Mouse (Mus musculus) hindbrain, embryonic 12.5 days (tissue): ENCODE measurements around the gene Grid2. TPM values are rescaled to one million over a fixed set of nuclear protein-coding genes. Genes with fewer than 3 reads are reported as not detected.
A peak's percentile ranks its signal among the peaks of the same experiment; 100 is the strongest.

Source experiments
- ATAC-seq: fragments of 200-750 bp; cut with Nextera tagmentation; 2 replicates; pipeline ENCODE4 v1.8.0; 2017; ENCODE audit warnings: moderate TSS enrichment; ENCODE audit not compliant: low FRiP score
- H3K27ac ChIP-seq: fragments of 300-500 bp; sonication (generic); 2 replicates; pipeline ENCODE4 v1.5.1; 2016; ENCODE audit warnings: mild to moderate bottlenecking
- H3K27me3 ChIP-seq: fragments of 300-500 bp; sonication (generic); 2 replicates; pipeline ENCODE4 v1.6.1; 2016; ENCODE audit warnings: mild to moderate bottlenecking
- H3K36me3 ChIP-seq: fragments of 300-500 bp; sonication (generic); 2 replicates; pipeline ENCODE4 v1.6.1; 2016; ENCODE audit warnings: mild to moderate bottlenecking
- H3K4me1 ChIP-seq: fragments of 300-500 bp; sonication (generic); 2 replicates; pipeline ENCODE4 v1.6.1; 2016
- H3K4me2 ChIP-seq: fragments of 300-500 bp; sonication (generic); replicated peaks from 2 replicates; pipeline ENCODE4 v1.6.1; 2016; ENCODE audit warnings: mild to moderate bottlenecking
- H3K4me3 ChIP-seq: fragments of 300-500 bp; sonication (generic); 2 replicates; pipeline ENCODE4 v1.5.1; 2016; ENCODE audit warnings: mild to moderate bottlenecking
- H3K9ac ChIP-seq: fragments of 300-500 bp; sonication (generic); 2 replicates; pipeline ENCODE4 v1.6.1; 2016; ENCODE audit warnings: mild to moderate bottlenecking, moderate library complexity
- H3K9me3 ChIP-seq: fragments of 300-500 bp; sonication (generic); replicated peaks from 2 replicates; pipeline ENCODE4 v1.6.1; 2016; ENCODE audit warnings: mild to moderate bottlenecking
- WGBS: fragments of 180-500 bp; shearing (Covaris S2); methylation state at CpG from one replicate; pipeline ENCODE4 v1.1.7; 2016; 5-methylcytosine and 5-hydroxymethylcytosine counted together
- polyA plus RNA-seq: library from polyadenylated mRNA; unstranded; fragments of >200 nt; fragmentation: Nextera tagmentation; extraction: Ambion mirVana; gene quantifications from 2 replicates; pipeline ENCODE4 v1.2.1, GENCODE M21; 2016

Gene Grid2
- polyA plus RNA-seq, 1 experiment from 2014 or later = 8.1 TPM

DNA sequence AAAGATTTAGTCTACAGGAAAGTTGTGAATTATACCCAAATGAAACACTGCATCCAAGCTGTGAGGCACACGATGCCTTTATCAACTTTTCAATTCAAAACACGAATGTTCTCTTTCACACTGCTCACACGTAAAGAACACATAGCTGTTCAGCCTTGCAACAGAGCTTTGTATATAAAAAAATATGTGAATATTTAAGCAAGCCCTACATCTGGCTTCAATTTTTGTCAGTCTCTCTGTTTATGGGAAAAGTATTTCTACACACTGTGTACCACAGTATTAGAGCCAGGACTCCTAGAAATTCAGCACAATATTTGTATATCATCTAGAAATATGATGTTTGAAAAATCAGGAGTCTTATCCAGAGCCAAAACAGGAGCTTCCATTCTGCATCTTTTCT lies 1195.1 kb downstream of the Grid2 start:
- H3K27me3 ChIP-seq = no peaks in the 10 kb centered on the region
- no peak for ATAC-seq
- no peak overlapping the region for H3K4me3 ChIP-seq
- H3K4me2 ChIP-seq = no peak overlapping the region
- WGBS = 88% methylated on average over 3 of the region's 3 CpGs
- no peaks in the 10 kb centered on the region for H3K9me3 ChIP-seq
- H3K36me3 ChIP-seq = no peaks in the 10 kb centered on the region
- 0 out of 2 replicates have a peak, but pooled peaks cover 5% of the 10 kb centered on the region for H3K4me1 ChIP-seq
- no peak overlapping the region for H3K9ac ChIP-seq
- no peak overlapping the region for H3K27ac ChIP-seq

DNA sequence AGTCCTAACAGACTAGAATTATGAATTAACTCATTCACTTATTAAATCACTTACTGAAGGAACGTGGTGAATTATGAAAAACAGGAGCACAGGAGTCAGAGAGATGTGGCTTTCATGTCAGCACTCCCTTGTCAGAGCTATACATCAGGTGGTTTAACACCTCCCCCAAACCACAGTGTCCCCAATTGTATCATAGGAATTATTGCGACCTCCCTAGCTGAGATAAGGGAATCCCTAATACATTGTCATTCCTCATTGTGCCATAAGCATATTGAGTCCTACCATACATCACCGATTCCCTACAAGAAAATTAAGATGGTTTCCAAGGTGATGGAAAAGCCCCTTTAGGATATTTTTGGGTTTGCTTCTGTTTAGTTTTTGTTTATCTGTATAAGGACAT lies 1224.2 kb downstream of the Grid2 start:
- no peaks in the 10 kb centered on the region for H3K36me3 ChIP-seq
- WGBS = 74% methylated on average over 3 of the region's 3 CpGs
- H3K9me3 ChIP-seq = no peaks in the 10 kb centered on the region
- no peak overlapping the region for H3K27ac ChIP-seq
- no peak overlapping the region for H3K4me2 ChIP-seq
- ATAC-seq = no peak
- no peak overlapping the region for H3K4me3 ChIP-seq
- no peaks in the 10 kb centered on the region for H3K27me3 ChIP-seq
- no peak overlapping the region for H3K9ac ChIP-seq
- no peaks in the 10 kb centered on the region for H3K4me1 ChIP-seq

DNA sequence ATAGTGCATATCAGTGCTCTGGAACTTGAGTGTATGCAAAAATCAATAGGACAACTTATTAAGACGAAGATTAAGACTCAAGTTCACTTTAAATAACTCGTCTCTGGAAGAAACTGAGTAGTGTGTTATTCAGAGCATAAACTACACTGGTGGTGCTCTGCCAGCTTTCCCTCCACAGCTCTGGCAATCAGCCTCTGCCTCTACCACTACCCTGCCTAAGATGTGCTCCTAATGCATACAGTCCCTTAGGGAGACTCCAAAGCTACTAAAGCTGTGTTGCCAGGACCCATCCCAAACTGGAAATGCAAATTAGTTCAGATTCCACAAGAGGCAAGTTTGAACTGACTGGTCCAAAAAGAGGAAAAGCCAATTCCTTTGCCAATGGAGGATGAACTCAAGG lies 1224.9 kb downstream of the Grid2 start:
- Histone ChIP-seq H3K27me3 (no peaks in the 10 kb centered on the region), H3K4me3 (no peak overlapping the region), H3K4me2 (no peak overlapping the region), H3K27ac (no peak overlapping the region), H3K4me1 (no peaks in the 10 kb centered on the region), H3K9me3 (no peaks in the 10 kb centered on the region), H3K36me3 (no peaks in the 10 kb centered on the region), H3K9ac (no peak overlapping the region)
- 84% methylated on average over 2 of the region's 2 CpGs for WGBS
- ATAC-seq = no peak

DNA sequence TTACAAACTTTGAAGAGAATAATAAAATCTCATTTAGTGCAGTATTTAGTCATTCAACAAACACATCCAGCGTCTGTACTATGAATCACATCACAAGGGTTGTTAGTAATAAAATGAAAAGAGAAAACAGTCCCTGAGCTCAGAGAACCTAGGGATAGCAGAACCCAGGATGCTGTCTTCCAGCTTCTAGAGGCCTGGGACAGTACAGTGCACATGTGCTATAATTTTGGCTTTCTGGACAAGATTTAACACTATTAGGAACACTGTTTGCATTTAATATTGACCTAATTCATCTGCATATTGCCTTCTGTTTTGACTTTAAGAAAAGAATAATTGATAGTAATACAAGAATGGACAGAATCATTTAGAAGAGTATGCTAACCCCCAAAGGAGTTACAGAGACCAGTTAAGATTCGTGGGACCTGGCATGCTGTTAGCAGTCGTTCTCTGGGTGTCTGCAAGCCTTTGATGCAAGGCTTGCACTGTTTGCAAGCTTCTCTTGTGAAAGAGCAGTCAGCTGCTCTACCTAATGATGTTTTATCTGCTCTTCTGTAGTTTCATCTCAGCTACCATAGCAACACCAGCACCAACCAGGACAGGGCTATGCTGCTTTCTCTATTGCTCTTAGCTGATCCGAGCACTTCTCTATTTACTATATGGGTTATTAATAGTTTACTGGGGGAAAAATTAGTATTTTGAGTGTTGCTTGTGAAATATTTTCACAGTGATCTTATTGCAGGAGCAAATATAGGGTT lies 1234.8 kb downstream of the Grid2 start:
- no peaks in the 10 kb centered on the region for H3K4me1 ChIP-seq
- no peaks in the 10 kb centered on the region for H3K27me3 ChIP-seq
- no peak overlapping the region for H3K9ac ChIP-seq
- H3K9me3 ChIP-seq = no peaks in the 10 kb centered on the region
- H3K4me3 ChIP-seq = no peak overlapping the region
- no peak overlapping the region for H3K4me2 ChIP-seq
- H3K36me3 ChIP-seq = no peaks in the 10 kb centered on the region
- 0 out of 2 replicates have a peak, but pooled peaks have one; percentile 48 for ATAC-seq
- 69% methylated on average over 4 of the region's 4 CpGs for WGBS
- H3K27ac ChIP-seq = no peak overlapping the region

DNA sequence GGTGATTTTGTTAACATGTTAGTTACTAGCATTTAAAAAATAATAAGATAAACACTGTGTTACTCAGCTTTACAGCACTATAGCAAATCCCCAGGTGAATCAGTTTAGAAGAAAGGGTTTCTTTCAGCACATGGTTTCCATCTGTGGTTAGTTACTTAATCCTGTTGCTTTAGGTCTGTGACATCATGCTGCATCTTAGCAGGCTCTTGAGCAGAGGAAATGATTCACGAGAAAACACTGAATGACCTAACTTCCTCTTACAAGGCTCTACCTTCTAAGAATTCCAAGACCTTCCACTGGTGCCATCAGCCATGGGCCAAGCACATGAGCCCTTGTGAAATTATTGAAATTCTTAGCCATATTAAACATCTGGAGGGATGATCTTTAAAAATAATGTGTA lies 1248.7 kb downstream of the Grid2 start:
- no peak overlapping the region for H3K9ac ChIP-seq
- no peak for ATAC-seq
- no peak overlapping the region for H3K4me2 ChIP-seq
- 63% methylated on average over 1 of the region's 1 CpGs for WGBS
- H3K36me3 ChIP-seq = no peaks in the 10 kb centered on the region
- H3K27me3 ChIP-seq = no peaks in the 10 kb centered on the region
- H3K27ac ChIP-seq = no peak overlapping the region
- H3K4me3 ChIP-seq = no peak overlapping the region
- H3K4me1 ChIP-seq = no peaks in the 10 kb centered on the region
- H3K9me3 ChIP-seq = no peaks in the 10 kb centered on the region

DNA sequence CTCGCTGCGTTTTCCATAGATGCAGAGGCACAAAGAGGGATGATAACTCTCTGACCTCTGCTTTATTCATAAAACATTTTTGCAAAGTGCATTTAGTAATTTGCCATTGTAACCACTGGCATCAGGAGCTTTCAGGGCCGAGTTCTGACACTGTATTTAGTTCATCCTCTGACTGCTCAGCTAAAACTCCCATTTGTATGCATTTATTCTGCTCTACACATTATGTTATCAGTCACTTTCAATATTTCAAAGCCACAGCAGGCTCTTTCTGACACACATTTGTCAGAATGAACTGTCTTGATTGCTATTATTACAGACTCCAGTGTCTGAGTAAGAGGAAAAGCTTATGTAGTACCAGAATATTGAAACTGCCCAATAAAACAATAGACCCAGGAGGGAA lies 1286.5 kb downstream of the Grid2 start:
- H3K36me3 ChIP-seq = no peaks in the 10 kb centered on the region
- no peaks in the 10 kb centered on the region for H3K4me1 ChIP-seq
- no peak overlapping the region for H3K4me3 ChIP-seq
- 70% methylated on average over 3 of the region's 3 CpGs for WGBS
- no peaks in the 10 kb centered on the region for H3K9me3 ChIP-seq
- no peaks in the 10 kb centered on the region for H3K27me3 ChIP-seq
- H3K4me2 ChIP-seq = no peak overlapping the region
- H3K27ac ChIP-seq = no peak overlapping the region
- no peak for ATAC-seq
- no peak overlapping the region for H3K9ac ChIP-seq

DNA sequence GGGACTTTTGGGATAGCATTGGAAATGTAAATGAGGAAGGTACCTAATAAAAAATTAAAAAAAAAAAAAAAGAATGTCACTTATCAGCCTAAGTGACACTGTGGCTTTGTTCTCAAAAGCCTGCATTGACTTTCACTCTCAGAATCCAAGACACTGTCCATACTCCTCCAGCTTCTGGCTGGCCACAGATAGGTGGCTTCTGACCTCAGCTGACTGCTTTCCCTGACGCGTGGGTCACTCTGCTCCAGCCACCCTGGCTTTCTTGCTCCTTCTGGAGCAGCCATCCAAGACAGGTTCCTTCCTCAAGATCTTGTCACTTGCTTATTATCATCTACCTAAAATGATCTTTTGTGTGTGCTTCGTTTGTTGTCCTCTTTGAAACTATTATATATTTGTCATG lies 1298.0 kb downstream of the Grid2 start:
- Histone ChIP-seq H3K9me3 (no peaks in the 10 kb centered on the region), H3K9ac (no peak overlapping the region), H3K36me3 (no peaks in the 10 kb centered on the region), H3K27me3 (no peaks in the 10 kb centered on the region), H3K4me3 (no peak overlapping the region), H3K4me1 (no peaks in the 10 kb centered on the region), H3K27ac (no peak overlapping the region), H3K4me2 (no peak overlapping the region)
- ATAC-seq = no peak
- 87% methylated on average over 3 of the region's 3 CpGs for WGBS

DNA sequence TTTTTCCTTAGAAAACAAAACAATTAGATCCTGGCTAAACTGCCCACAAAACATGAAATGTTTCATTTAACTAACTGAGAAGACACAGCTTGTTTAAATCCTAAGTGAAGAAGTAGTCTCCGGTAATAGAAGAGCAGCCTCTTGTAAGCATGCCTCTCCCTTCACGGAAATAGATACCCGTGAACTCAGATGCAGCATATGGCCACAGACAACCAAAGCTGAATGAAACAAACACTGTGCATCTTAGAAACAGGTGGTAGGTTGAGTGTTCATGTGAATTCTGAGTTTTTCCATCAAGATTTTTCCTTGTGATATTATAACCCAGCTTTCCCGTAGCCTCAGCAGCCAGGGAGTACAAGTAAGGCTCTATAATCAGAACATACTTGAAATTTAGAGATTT lies 1299.5 kb downstream of the Grid2 start:
- H3K27ac ChIP-seq = no peak overlapping the region
- H3K36me3 ChIP-seq = no peaks in the 10 kb centered on the region
- no peak for ATAC-seq
- no peak overlapping the region for H3K4me2 ChIP-seq
- 89% methylated on average over 4 of the region's 4 CpGs for WGBS
- no peaks in the 10 kb centered on the region for H3K27me3 ChIP-seq
- H3K9ac ChIP-seq = no peak overlapping the region
- H3K4me1 ChIP-seq = no peaks in the 10 kb centered on the region
- no peaks in the 10 kb centered on the region for H3K9me3 ChIP-seq
- H3K4me3 ChIP-seq = no peak overlapping the region

DNA sequence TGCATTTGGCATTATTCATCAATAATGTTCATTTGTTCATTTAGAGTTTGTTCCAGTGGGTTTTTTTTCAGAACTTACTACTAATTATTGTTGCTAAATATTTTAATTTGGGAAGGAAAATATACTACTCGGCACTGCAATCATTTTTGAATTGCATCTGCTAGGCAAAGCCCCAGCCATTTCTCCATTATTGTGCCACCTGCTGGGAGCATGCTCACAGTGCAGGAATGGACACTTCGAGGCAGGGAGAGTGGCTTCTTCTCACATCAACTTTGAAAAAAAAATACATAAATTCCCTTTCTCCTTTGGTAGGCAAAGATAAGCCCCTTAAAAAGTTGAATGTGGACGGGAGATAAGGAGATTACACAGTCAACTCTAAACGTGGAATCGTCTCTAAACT lies 1312.9 kb downstream of the Grid2 start:
- Histone ChIP-seq H3K27me3 (no peaks in the 10 kb centered on the region), H3K4me1 (no peaks in the 10 kb centered on the region), H3K36me3 (no peaks in the 10 kb centered on the region), H3K27ac (no peak overlapping the region), H3K9ac (no peak overlapping the region), H3K4me2 (no peak overlapping the region), H3K9me3 (no peaks in the 10 kb centered on the region), H3K4me3 (no peak overlapping the region)
- ATAC-seq = no peak
- WGBS = 76% methylated on average over 5 of the region's 5 CpGs

DNA sequence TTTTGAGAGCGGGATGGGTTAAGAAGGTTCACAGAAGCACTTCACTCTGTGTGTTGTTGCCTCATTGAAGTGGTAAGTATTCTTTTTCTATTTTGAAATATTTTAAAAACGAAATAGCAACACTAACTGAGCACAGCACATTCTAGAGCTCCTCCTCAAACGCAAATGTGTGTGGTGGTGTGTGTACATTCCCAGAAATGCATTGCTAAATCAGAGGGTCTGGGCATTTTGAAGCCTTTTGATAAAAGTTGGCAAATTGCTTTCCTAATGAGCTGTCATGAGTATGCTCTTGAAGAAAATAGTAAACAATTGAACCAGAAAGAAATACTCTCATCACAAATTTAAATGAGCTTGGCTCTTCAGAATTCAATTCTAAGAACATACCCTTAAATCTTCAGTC lies 1325.7 kb downstream of the Grid2 start:
- H3K27me3 ChIP-seq = no peaks in the 10 kb centered on the region
- no peak for ATAC-seq
- H3K4me1 ChIP-seq = no peaks in the 10 kb centered on the region
- H3K9me3 ChIP-seq = no peaks in the 10 kb centered on the region
- H3K4me3 ChIP-seq = no peak overlapping the region
- no peak overlapping the region for H3K4me2 ChIP-seq
- no peaks in the 10 kb centered on the region for H3K36me3 ChIP-seq
- H3K9ac ChIP-seq = no peak overlapping the region
- 75% methylated on average over 3 of the region's 3 CpGs for WGBS
- H3K27ac ChIP-seq = no peak overlapping the region

DNA sequence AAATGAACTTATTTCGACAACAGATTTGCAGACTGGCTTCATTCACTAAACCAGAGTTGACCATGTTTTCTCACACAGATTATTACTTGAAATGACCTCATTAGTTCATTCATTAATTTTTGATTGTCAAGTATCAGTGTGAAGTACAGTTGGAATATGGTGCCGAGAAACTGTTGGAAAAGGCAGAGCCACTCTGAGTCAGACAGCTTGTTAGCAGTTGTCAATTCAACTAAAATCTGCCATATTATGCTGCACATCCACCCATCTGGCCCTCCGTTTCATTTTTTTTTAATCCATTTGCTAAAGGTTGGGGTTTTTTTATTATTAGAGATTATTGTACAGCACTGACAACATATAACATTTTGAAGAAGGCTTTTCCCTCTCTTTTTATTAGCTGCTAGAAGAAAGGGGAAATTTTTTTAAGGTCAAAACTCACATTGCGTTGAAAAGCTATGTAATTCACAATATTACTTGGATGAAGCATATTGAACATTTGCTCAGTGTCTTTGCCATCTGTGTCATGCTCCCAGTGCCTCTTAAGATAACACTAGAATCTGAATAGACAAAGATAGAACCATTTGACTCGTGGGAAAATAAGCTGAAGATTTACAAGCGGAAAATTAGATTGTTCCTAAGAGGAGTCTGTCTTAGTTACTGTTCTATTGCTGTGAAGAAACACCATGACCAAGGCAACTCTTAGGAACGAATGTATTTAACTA lies 1333.0 kb downstream of the Grid2 start:
- Histone ChIP-seq H3K27ac (no peak overlapping the region), H3K4me1 (no peaks in the 10 kb centered on the region), H3K9me3 (no peaks in the 10 kb centered on the region), H3K36me3 (no peaks in the 10 kb centered on the region), H3K27me3 (no peaks in the 10 kb centered on the region), H3K4me3 (no peak overlapping the region), H3K9ac (no peak overlapping the region), H3K4me2 (no peak overlapping the region)
- 80% methylated on average over 7 of the region's 7 CpGs for WGBS
- no peak for ATAC-seq

DNA sequence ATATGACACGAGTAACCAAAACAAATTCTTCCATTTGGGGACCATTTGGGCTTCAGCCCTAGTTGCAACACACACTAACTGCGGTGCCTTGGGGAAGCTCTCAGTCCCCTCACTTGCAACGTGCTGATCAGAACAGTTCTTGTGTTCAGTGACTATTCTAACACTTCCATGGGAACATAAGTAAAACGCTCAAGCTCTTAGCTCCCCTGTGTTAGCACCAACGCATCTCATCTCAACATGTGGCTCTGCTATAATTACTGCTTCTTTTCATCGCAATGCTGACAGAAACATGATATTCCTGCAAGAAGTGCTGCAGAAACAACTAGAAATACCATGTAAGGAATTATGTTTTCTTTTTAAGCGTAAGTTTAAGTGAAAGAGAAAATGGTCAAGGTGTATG lies 1340.6 kb downstream of the Grid2 start:
- Histone ChIP-seq H3K4me2 (no peak overlapping the region), H3K27ac (no peak overlapping the region)

DNA sequence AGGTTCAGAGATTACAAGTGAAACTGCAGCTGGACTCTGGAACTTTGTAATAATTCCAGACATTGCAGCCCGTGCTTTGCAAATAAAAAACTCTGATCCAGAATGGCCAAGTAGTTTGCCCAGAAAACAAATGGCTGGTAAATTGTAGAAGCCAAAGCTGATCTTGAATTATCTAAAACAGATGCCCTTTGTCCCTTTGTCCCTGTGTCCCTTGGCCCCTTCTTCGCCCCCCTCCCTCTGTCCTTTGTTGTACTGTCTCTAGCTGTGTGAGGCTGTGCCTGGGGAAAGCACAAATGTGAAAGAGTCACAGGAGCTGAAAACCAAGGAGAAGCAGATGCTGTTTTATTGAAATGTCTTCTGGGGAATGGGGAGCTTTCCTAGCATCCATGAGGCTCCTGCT lies 1341.2 kb downstream of the Grid2 start:
- no peaks in the 10 kb centered on the region for H3K9me3 ChIP-seq
- no peaks in the 10 kb centered on the region for H3K27me3 ChIP-seq
- 21% methylated on average over 2 of the region's 2 CpGs for WGBS
- H3K4me2 ChIP-seq = no peak overlapping the region
- 0 out of 2 replicates have a peak, but pooled peaks have one; percentile 51 for ATAC-seq
- H3K9ac ChIP-seq = no peak overlapping the region
- no peak overlapping the region for H3K4me3 ChIP-seq
- H3K4me1 ChIP-seq = peaks cover 7% of the 10 kb centered on the region
- H3K27ac ChIP-seq = no peak overlapping the region
- H3K36me3 ChIP-seq = no peaks in the 10 kb centered on the region

More for the DNA sequence above, 1340.6 kb downstream of the Grid2 start:
- Histone ChIP-seq H3K9me3 (no peaks in the 10 kb centered on the region), H3K4me3 (no peak overlapping the region), H3K4me1 (peaks cover 7% of the 10 kb centered on the region), H3K36me3 (no peaks in the 10 kb centered on the region), H3K27me3 (no peaks in the 10 kb centered on the region), H3K9ac (no peak overlapping the region)
- 66% methylated on average over 7 of the region's 7 CpGs for WGBS
- ATAC-seq = no peak
